Mouse (Mus musculus) megakaryocyte, embryonic 14.5 days (primary cell): Measurements from ENCODE around the gene Stac.

Experiments
- FLI1 ChIP-seq: IDR thresholded peaks from 2 replicates; pipeline ENCODE4 v1.6.1; 2012; ENCODE audit warnings: low read length, inconsistent platforms, mixed read lengths
- GATA1 ChIP-seq: IDR thresholded peaks from 3 replicates; pipeline ENCODE4 v1.6.1; 2012; ENCODE audit warnings: mixed read lengths, low read length, inconsistent platforms, borderline replicate concordance

DNA sequence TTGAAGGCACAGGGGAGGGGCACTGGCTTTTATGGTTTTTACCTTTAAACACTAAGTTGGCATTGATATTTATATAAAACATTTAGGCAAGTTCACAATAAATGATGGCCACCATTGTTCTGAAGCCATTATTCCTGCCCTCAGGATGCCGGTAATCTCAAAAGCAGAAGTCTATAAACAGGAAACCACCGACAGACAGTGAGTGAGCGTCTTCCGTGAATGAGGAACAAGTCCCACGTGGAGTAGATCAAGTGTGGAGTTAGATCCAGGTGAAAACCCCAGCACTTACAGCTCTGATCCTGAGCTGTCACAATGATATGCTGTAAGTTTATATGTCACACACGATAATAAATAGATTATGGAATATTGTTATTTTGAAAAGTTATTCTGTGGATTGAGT, 112.7 kb downstream of the Stac start:
- TF ChIP-seq GATA1 (no peak), FLI1 (no peak)
